Mouse (Mus musculus) ovary, postnatal 14 days (tissue): ENCODE measurements around the gene 3110009E18Rik.

Experiments
- DNase-seq: peaks from one replicate; pipeline ENCODE4 v3.0.0; 2022; ENCODE audit warnings: low spot score

The 3110009E18Rik gene

GRCm38 (mm10) chr1:120197189-120197588, 76.2 kb downstream of the 3110009E18Rik start:
- peak; percentile 59 for DNase-seq

GRCm38 (mm10) chr1:120198151-120198550, 77.2 kb downstream of the 3110009E18Rik start:
- no peak for DNase-seq

- no peak for DNase-seq
These were observed 78.0 kb downstream of the 3110009E18Rik start for GRCm38 (mm10) chr1:120198942-120199341.

GRCm38 (mm10) chr1:120202542-120202941, 81.6 kb downstream of the 3110009E18Rik start:
- no peak for DNase-seq

GRCm38 (mm10) chr1:120203836-120204235, 82.8 kb downstream of the 3110009E18Rik start:
- DNase-seq = no peak

GRCm38 (mm10) chr1:120204834-120205233, 83.8 kb downstream of the 3110009E18Rik start:
- no peak for DNase-seq

GRCm38 (mm10) chr1:120207568-120207967, 86.6 kb downstream of the 3110009E18Rik start:
- no peak for DNase-seq

GRCm38 (mm10) chr1:120208502-120209230, 87.7 kb downstream of the 3110009E18Rik start:
- DNase-seq = no peak

GRCm38 (mm10) chr1:120220841-120221240, 99.9 kb downstream of the 3110009E18Rik start:
- no peak for DNase-seq

- no peak for DNase-seq
These were observed 100.3 kb downstream of the 3110009E18Rik start for GRCm38 (mm10) chr1:120221285-120221684.

GRCm38 (mm10) chr1:120223613-120224012, 102.6 kb downstream of the 3110009E18Rik start:
- no peak for DNase-seq

GRCm38 (mm10) chr1:120229723-120230471, 108.9 kb downstream of the 3110009E18Rik start:
- peak; percentile 24 for DNase-seq

- DNase-seq = no peak
These were observed 110.3 kb downstream of the 3110009E18Rik start for GRCm38 (mm10) chr1:120231334-120231733.

- DNase-seq = no peak
These were observed 111.2 kb downstream of the 3110009E18Rik start for GRCm38 (mm10) chr1:120232170-120232569.

- no peak for DNase-seq
These were observed 114.7 kb downstream of the 3110009E18Rik start for GRCm38 (mm10) chr1:120235631-120236215.

- DNase-seq = no peak
These were observed 115.4 kb downstream of the 3110009E18Rik start for GRCm38 (mm10) chr1:120236424-120236823.

- DNase-seq = no peak
These were observed 116.1 kb downstream of the 3110009E18Rik start for GRCm38 (mm10) chr1:120237068-120237467.
